Mouse (Mus musculus): ENCODE measurements around the gene Olfr424. TPM values are rescaled to one million over a fixed set of nuclear protein-coding genes. Genes with fewer than 3 reads are reported as not detected.

Gene Olfr424
- polyA plus RNA-seq, 1 experiment = not detected

GRCm38 (mm10) chr1:174157622-174158021 lies 26.3 kb downstream of the Olfr424 start:
- 90% methylated on average over 3 of the region's 3 CpGs for WGBS
- no peak for TF ChIP-seq CTCF (IDR thresholded peaks at IDR 0.05; ENCODE audit: insufficient read depth, low read depth, low read length)
- TF ChIP-seq POLR2A (IDR thresholded peaks at IDR 0.05; ENCODE audit: insufficient read depth, low read depth, low read length) = no peak

GRCm38 (mm10) chr1:174158512-174158911 lies 27.2 kb downstream of the Olfr424 start:
- Histone ChIP-seq H3K4me1 (ENCODE audit: control insufficient read depth, insufficient read depth, low read length) (no peaks in the 10 kb centered on the region), H3K27ac (ENCODE audit: insufficient read depth, low read depth, low read length) (no peak overlapping the region), H3K4me3 (ENCODE audit: insufficient read depth, low read depth, low read length) (no peak overlapping the region)
- no peak for TF ChIP-seq POLR2A (IDR thresholded peaks at IDR 0.05; ENCODE audit: insufficient read depth, low read depth, low read length)
- no peak for TF ChIP-seq CTCF (IDR thresholded peaks at IDR 0.05; ENCODE audit: insufficient read depth, low read depth, low read length)
- WGBS = 80% methylated on average over 1 of the region's 1 CpGs

More at GRCm38 (mm10) chr1:174157622-174158021, 26.3 kb downstream of the Olfr424 start:
- no peak overlapping the region for H3K4me3 ChIP-seq (ENCODE audit: insufficient read depth, low read depth, low read length)
- H3K27ac ChIP-seq (ENCODE audit: insufficient read depth, low read depth, low read length) = no peak overlapping the region
- H3K4me1 ChIP-seq (ENCODE audit: control insufficient read depth, insufficient read depth, low read length) = no peaks in the 10 kb centered on the region

- Histone ChIP-seq H3K27ac (ENCODE audit: insufficient read depth, low read depth, low read length) (no peak overlapping the region), H3K4me3 (ENCODE audit: insufficient read depth, low read depth, low read length) (no peak overlapping the region), H3K4me1 (ENCODE audit: control insufficient read depth, insufficient read depth, low read length) (no peaks in the 10 kb centered on the region)
- TF ChIP-seq POLR2A (IDR thresholded peaks at IDR 0.05; ENCODE audit: insufficient read depth, low read depth, low read length) (no peak), CTCF (IDR thresholded peaks at IDR 0.05; ENCODE audit: insufficient read depth, low read depth, low read length) (no peak)
- 93% methylated on average over 10 of the region's 10 CpGs for WGBS
Measured at GRCm38 (mm10) chr1:174159095-174159494, 27.8 kb downstream of the Olfr424 start.

- no peaks in the 10 kb centered on the region for H3K4me1 ChIP-seq (ENCODE audit: control insufficient read depth, insufficient read depth, low read length)
- no peak overlapping the region for H3K4me3 ChIP-seq (ENCODE audit: insufficient read depth, low read depth, low read length)
- H3K27ac ChIP-seq (ENCODE audit: insufficient read depth, low read depth, low read length) = no peak overlapping the region
- TF ChIP-seq CTCF (IDR thresholded peaks at IDR 0.05; ENCODE audit: insufficient read depth, low read depth, low read length) = no peak
- TF ChIP-seq POLR2A (IDR thresholded peaks at IDR 0.05; ENCODE audit: insufficient read depth, low read depth, low read length) = no peak
Measured at GRCm38 (mm10) chr1:174169024-174169423, 37.7 kb downstream of the Olfr424 start.

- Histone ChIP-seq H3K4me1 (ENCODE audit: control insufficient read depth, insufficient read depth, low read length) (no peaks in the 10 kb centered on the region), H3K4me3 (ENCODE audit: insufficient read depth, low read depth, low read length) (no peak overlapping the region), H3K27ac (ENCODE audit: insufficient read depth, low read depth, low read length) (no peak overlapping the region)
- no peak for TF ChIP-seq POLR2A (IDR thresholded peaks at IDR 0.05; ENCODE audit: insufficient read depth, low read depth, low read length)
- TF ChIP-seq CTCF (IDR thresholded peaks at IDR 0.05; ENCODE audit: insufficient read depth, low read depth, low read length) = no peak
- WGBS = 85% methylated on average over 5 of the region's 5 CpGs
Measured at GRCm38 (mm10) chr1:174170706-174171501, 39.6 kb downstream of the Olfr424 start.

- H3K4me1 ChIP-seq (ENCODE audit: control insufficient read depth, insufficient read depth, low read length) = no peaks in the 10 kb centered on the region
- H3K27ac ChIP-seq (ENCODE audit: insufficient read depth, low read depth, low read length) = no peak overlapping the region
- H3K4me3 ChIP-seq (ENCODE audit: insufficient read depth, low read depth, low read length) = no peak overlapping the region
- 50% methylated on average over 2 of the region's 2 CpGs for WGBS
- TF ChIP-seq CTCF (IDR thresholded peaks at IDR 0.05; ENCODE audit: insufficient read depth, low read depth, low read length) (no peak), POLR2A (IDR thresholded peaks at IDR 0.05; ENCODE audit: insufficient read depth, low read depth, low read length) (no peak)
Measured at GRCm38 (mm10) chr1:174171537-174171936, 40.2 kb downstream of the Olfr424 start.

GRCm38 (mm10) chr1:174172605-174173004 lies 41.3 kb downstream of the Olfr424 start, which contains the start of gene Spta1:
Gene Spta1, plus strand, starts transcription at chr1:174172776.
- no peak for TF ChIP-seq CTCF (IDR thresholded peaks at IDR 0.05; ENCODE audit: insufficient read depth, low read depth, low read length)
- no peak for TF ChIP-seq POLR2A (IDR thresholded peaks at IDR 0.05; ENCODE audit: insufficient read depth, low read depth, low read length)
- no peak within 1 kb of the TSS for H3K27ac ChIP-seq (ENCODE audit: insufficient read depth, low read depth, low read length)
- no peaks in the 10 kb centered on the region for H3K4me1 ChIP-seq (ENCODE audit: control insufficient read depth, insufficient read depth, low read length)
- WGBS = 47% methylated on average over 3 of the region's 3 CpGs
- no peak within 1 kb of the TSS for H3K4me3 ChIP-seq (ENCODE audit: insufficient read depth, low read depth, low read length)

Other genes starting within 250 kb of the Olfr424 start
- gene Ifi211, start 218.5 kb upstream of the Olfr424 start, polyA plus RNA-seq (2012; ENCODE audit: insufficient read depth, insufficient read length, low replicate concordance, missing spikeins) = not detected in 2 replicates
- not detected in 2 replicates for gene Mndal, start 189.0 kb upstream of the Olfr424 start, polyA plus RNA-seq (2012; ENCODE audit: insufficient read depth, insufficient read length, low replicate concordance, missing spikeins)
- not detected in 2 replicates for gene Ifi203, start 188.8 kb upstream of the Olfr424 start, polyA plus RNA-seq (2012; ENCODE audit: insufficient read depth, insufficient read length, low replicate concordance, missing spikeins)
- gene Ifi202b, start 148.8 kb upstream of the Olfr424 start, polyA plus RNA-seq (2012; ENCODE audit: insufficient read depth, insufficient read length, low replicate concordance, missing spikeins) = not detected in 2 replicates
- 191 TPM in 1 of 2 replicates, not detected in the other for gene Ifi205, start 99.7 kb upstream of the Olfr424 start, polyA plus RNA-seq (2012; ENCODE audit: insufficient read depth, insufficient read length, low replicate concordance, missing spikeins)
- gene Olfr433, start 90.8 kb upstream of the Olfr424 start, polyA plus RNA-seq (2012; ENCODE audit: insufficient read depth, insufficient read length, low replicate concordance, missing spikeins) = not detected in 2 replicates
- gene Olfr432, start 82.3 kb upstream of the Olfr424 start, polyA plus RNA-seq (2012; ENCODE audit: insufficient read depth, insufficient read length, low replicate concordance, missing spikeins) = not detected in 2 replicates
- gene Olfr430, start 64.9 kb upstream of the Olfr424 start, polyA plus RNA-seq (2012; ENCODE audit: insufficient read depth, insufficient read length, low replicate concordance, missing spikeins) = not detected in 2 replicates
- not detected in 2 replicates for gene Olfr429, start 47.2 kb upstream of the Olfr424 start, polyA plus RNA-seq (2012; ENCODE audit: insufficient read depth, insufficient read length, low replicate concordance, missing spikeins)
- not detected in 2 replicates for gene Olfr427, start 34.6 kb upstream of the Olfr424 start, polyA plus RNA-seq (2012; ENCODE audit: insufficient read depth, insufficient read length, low replicate concordance, missing spikeins)
- gene Olfr231, start 10.4 kb upstream of the Olfr424 start, polyA plus RNA-seq (2012; ENCODE audit: insufficient read depth, insufficient read length, low replicate concordance, missing spikeins) = not detected in 2 replicates
- not detected in 2 replicates for gene Olfr420, start 24.1 kb downstream of the Olfr424 start, polyA plus RNA-seq (2012; ENCODE audit: insufficient read depth, insufficient read length, low replicate concordance, missing spikeins)
- gene Spta1, start 41.3 kb downstream of the Olfr424 start, polyA plus RNA-seq (2012; ENCODE audit: insufficient read depth, insufficient read length, low replicate concordance, missing spikeins) = not detected in 2 replicates
- gene Olfr419, start 120.5 kb downstream of the Olfr424 start, polyA plus RNA-seq (2012; ENCODE audit: insufficient read depth, insufficient read length, low replicate concordance, missing spikeins) = not detected in 2 replicates
- gene Mptx1, start 199.0 kb downstream of the Olfr424 start, polyA plus RNA-seq (2012; ENCODE audit: insufficient read depth, insufficient read length, low replicate concordance, missing spikeins) = not detected in 2 replicates
- gene Olfr417, start 233.6 kb downstream of the Olfr424 start, polyA plus RNA-seq (2012; ENCODE audit: insufficient read depth, insufficient read length, low replicate concordance, missing spikeins) = not detected in 2 replicates

All from olfactory bulb, adult 2 months (tissue).